Mouse (Mus musculus): ENCODE results near the gene Prkcd. TPM values are rescaled to one million over a fixed set of nuclear protein-coding genes. Genes with fewer than 3 reads are reported as not detected.
A peak's percentile ranks its signal among the peaks of the same experiment; 100 is the strongest.

Prkcd gene
- polyA plus RNA-seq, 1 experiment from 2014 or later: 20.6 TPM

DNA sequence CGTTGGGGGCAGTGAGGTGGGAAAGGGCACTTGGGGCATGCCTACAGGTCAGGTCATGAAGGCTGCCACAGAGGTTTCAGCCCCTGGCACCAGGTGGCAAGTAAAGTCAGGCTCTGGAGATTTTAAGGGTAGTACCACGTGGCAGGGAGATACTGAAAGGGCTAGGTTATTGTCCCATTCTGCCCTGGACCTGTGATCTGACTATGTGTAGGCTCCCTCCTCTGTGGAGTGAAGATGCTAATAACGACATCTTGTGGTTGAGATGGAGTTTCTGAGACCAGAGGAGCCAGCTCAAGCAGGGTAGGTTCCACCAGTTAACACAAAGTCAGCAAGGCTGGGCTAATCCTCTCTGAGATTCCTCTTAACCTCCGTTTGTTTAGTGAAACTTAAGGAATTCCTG, 3.8 kb upstream of the Prkcd start:
- H3K27ac ChIP-seq (ENCODE audit: low read depth, low read length): no peak overlapping the region
- 0 out of 2 replicates have a peak, but pooled peaks cover 2% of the 10 kb centered on the region for H3K4me1 ChIP-seq (ENCODE audit: control insufficient read depth, insufficient read depth, low read length)
- no peak overlapping the region for H3K4me2 ChIP-seq (ENCODE audit: low read depth, low read length)
- no peaks in the 10 kb centered on the region for H3K9me3 ChIP-seq (ENCODE audit: control insufficient read depth, low read length)
- no peaks in the 10 kb centered on the region for H3K36me3 ChIP-seq (ENCODE audit: control insufficient read depth, insufficient read depth, low read length)
- H3K4me3 ChIP-seq (ENCODE audit: low read depth, low read length): no peak overlapping the region
- H3K9ac ChIP-seq (replicated peaks; ENCODE audit: low read depth, low read length): no peak overlapping the region
- 62% methylated on average over 4 of the region's 4 CpGs for WGBS
- ATAC-seq (ENCODE audit: low read depth): no peak
- no peaks in the 10 kb centered on the region for H3K27me3 ChIP-seq (ENCODE audit: control insufficient read depth, insufficient read depth, low read length)

DNA sequence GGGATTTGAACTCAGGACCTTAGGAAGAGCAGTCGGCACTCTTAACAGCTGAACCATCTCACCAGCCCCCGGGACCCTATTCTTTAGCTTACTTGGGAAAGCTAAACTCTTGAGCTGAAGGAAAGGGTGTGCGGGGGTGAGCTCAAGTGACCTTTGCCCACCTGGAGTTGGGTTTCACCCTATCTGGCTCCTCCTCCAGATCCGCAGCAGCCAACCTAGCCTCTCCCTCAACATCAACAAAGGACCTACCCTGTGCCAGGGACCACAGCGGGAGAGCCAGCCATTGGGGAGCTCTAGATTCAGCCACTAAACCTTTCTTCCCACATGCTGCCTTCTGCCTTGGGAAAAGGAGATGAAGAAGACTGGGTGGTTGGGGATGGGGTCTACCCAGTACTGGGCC, 2.2 kb upstream of the Prkcd start:
- no peak for ATAC-seq (ENCODE audit: low read depth)
- H3K36me3 ChIP-seq (ENCODE audit: control insufficient read depth, insufficient read depth, low read length): no peaks in the 10 kb centered on the region
- no peaks in the 10 kb centered on the region for H3K27me3 ChIP-seq (ENCODE audit: control insufficient read depth, insufficient read depth, low read length)
- no peaks in the 10 kb centered on the region for H3K9me3 ChIP-seq (ENCODE audit: control insufficient read depth, low read length)
- H3K27ac ChIP-seq (ENCODE audit: low read depth, low read length): no peak overlapping the region
- 93% methylated on average over 5 of the region's 5 CpGs for WGBS
- H3K4me2 ChIP-seq (ENCODE audit: low read depth, low read length): no peak overlapping the region
- H3K4me1 ChIP-seq (ENCODE audit: control insufficient read depth, insufficient read depth, low read length): 0 out of 2 replicates have a peak, but pooled peaks cover 2% of the 10 kb centered on the region
- no peak overlapping the region for H3K4me3 ChIP-seq (ENCODE audit: low read depth, low read length)
- no peak overlapping the region for H3K9ac ChIP-seq (replicated peaks; ENCODE audit: low read depth, low read length)

DNA sequence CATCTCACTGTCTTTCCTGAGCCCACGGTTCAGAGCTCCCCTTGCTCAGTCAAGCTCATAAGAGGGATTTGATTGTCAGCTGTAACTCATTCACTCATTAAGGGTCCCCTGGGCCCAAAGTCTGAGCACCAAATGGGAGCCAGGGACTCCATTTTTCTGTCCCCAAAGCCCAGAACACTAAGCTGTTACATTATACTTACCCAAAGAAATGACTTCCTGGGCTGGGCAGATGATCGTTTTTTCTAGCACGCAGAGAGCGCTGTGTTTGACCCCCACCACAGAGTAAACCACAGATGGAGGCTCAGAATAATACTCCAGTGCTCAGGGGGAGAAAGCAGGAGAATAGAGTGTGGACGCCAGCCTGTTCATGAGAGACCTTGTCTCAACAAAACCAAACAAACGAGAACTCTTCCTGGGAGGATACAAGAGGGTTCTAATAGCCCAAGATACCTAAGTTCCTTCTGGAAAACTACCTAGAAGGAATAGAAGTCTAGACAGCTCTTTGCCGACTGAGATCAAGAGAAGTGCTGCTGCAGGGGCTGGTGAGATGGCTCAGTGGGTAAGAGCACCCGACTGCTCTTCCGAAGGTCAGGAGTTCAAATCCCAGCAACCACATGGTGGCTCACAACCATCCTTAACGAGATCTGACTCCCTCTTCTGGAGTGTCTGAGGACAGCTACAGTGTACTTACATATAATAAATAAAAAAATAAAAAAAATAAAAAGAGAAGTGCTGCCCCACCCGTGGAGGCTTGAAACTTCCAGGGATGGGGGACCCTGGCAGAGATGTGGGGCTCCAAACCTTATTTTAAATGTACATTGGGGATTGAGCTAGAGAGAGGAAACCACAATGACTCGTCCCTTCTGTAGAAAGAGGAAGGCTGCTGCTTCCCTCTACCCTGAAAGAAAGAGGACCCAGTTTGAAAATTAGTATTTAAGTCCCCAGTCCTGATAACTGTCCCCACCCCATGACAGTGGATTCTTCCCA, 1.0 kb upstream of the Prkcd start:
- H3K4me3 ChIP-seq (ENCODE audit: low read depth, low read length): no peak overlapping the region; the same call in 1 of the 2 replicates
- H3K9me3 ChIP-seq (ENCODE audit: control insufficient read depth, low read length): no peaks in the 10 kb centered on the region
- H3K36me3 ChIP-seq (ENCODE audit: control insufficient read depth, insufficient read depth, low read length): no peaks in the 10 kb centered on the region
- 0 out of 2 replicates have a peak, but pooled peaks cover 2% of the 10 kb centered on the region for H3K4me1 ChIP-seq (ENCODE audit: control insufficient read depth, insufficient read depth, low read length)
- H3K9ac ChIP-seq (replicated peaks; ENCODE audit: low read depth, low read length): no peak overlapping the region
- ATAC-seq (ENCODE audit: low read depth): no peak; the same call in 1 of the 2 replicates
- H3K4me2 ChIP-seq (ENCODE audit: low read depth, low read length): peak overlapping the region; percentile 57; the same call in 1 of the 2 replicates
- no peaks in the 10 kb centered on the region for H3K27me3 ChIP-seq (ENCODE audit: control insufficient read depth, insufficient read depth, low read length)
- no peak overlapping the region for H3K27ac ChIP-seq (ENCODE audit: low read depth, low read length)
- 47% methylated on average over 12 of the region's 12 CpGs for WGBS

- H3K27me3 ChIP-seq (ENCODE audit: control insufficient read depth, insufficient read depth, low read length): no peaks in the 10 kb centered on the region
- H3K27ac ChIP-seq (ENCODE audit: low read depth, low read length): no peak overlapping the region
- under 1% methylated on average over 39 of the region's 39 CpGs for WGBS
Measured at GRCm38 (mm10) chr14:30625131-30625807, 741 bp downstream of the Prkcd start.

DNA sequence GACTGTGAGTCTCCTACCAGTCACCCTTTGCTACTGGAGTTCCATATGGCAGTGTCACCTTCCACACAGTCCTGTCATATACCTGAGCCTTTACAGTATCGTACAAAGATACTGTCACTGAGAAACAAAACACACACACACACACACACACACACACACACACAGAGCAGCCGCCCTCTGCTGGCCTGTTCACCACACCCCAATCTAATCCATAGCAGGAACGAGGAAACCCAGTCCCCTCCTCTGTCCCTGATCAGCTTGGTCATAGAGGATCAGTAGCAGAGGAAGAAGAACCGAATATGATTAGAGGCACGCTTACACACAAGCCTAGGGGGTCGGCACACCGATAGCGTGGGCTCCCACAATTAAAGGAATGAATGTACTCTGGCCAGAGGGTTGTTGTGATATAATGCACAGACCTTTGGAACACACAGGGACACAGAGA, 1.7 kb downstream of the Prkcd start:
- 55% methylated on average over 8 of the region's 8 CpGs for WGBS
- Histone ChIP-seq H3K9ac (replicated peaks; ENCODE audit: low read depth, low read length) (0 out of 2 replicates have a peak overlapping the region, but pooled peaks have one; percentile 7), H3K27me3 (ENCODE audit: control insufficient read depth, insufficient read depth, low read length) (no peaks in the 10 kb centered on the region), H3K27ac (ENCODE audit: low read depth, low read length) (no peak overlapping the region), H3K9me3 (ENCODE audit: control insufficient read depth, low read length) (no peaks in the 10 kb centered on the region), H3K36me3 (ENCODE audit: control insufficient read depth, insufficient read depth, low read length) (no peaks in the 10 kb centered on the region), H3K4me2 (ENCODE audit: low read depth, low read length) (peak overlapping the region; percentile 57), H3K4me3 (ENCODE audit: low read depth, low read length) (peak overlapping the region; percentile 47), H3K4me1 (ENCODE audit: control insufficient read depth, insufficient read depth, low read length) (0 out of 2 replicates have a peak, but pooled peaks cover 2% of the 10 kb centered on the region)
- ATAC-seq (ENCODE audit: low read depth): no peak

More at GRCm38 (mm10) chr14:30625131-30625807, 741 bp downstream of the Prkcd start:
- ATAC-seq (ENCODE audit: low read depth): peak; percentile 25; the same call in 1 of the 2 replicates
- H3K4me3 ChIP-seq (ENCODE audit: low read depth, low read length): peak overlapping the region; percentile 47
- H3K36me3 ChIP-seq (ENCODE audit: control insufficient read depth, insufficient read depth, low read length): no peaks in the 10 kb centered on the region
- peak overlapping the region; percentile 39 for H3K9ac ChIP-seq (replicated peaks; ENCODE audit: low read depth, low read length)
- 0 out of 2 replicates have a peak, but pooled peaks cover 2% of the 10 kb centered on the region for H3K4me1 ChIP-seq (ENCODE audit: control insufficient read depth, insufficient read depth, low read length)
- H3K4me2 ChIP-seq (ENCODE audit: low read depth, low read length): peak overlapping the region; percentile 57
- H3K9me3 ChIP-seq (ENCODE audit: control insufficient read depth, low read length): no peaks in the 10 kb centered on the region

GRCm38 (mm10) chr14:30622556-30622955, 3.5 kb downstream of the Prkcd start:
- no peak overlapping the region for H3K4me3 ChIP-seq (ENCODE audit: low read depth, low read length)
- no peaks in the 10 kb centered on the region for H3K27me3 ChIP-seq (ENCODE audit: control insufficient read depth, insufficient read depth, low read length)
- H3K4me2 ChIP-seq (ENCODE audit: low read depth, low read length): no peak overlapping the region
- 94% methylated on average over 8 of the region's 8 CpGs for WGBS
- no peaks in the 10 kb centered on the region for H3K9me3 ChIP-seq (ENCODE audit: control insufficient read depth, low read length)
- H3K27ac ChIP-seq (ENCODE audit: low read depth, low read length): no peak overlapping the region
- no peaks in the 10 kb centered on the region for H3K36me3 ChIP-seq (ENCODE audit: control insufficient read depth, insufficient read depth, low read length)
- 0 out of 2 replicates have a peak, but pooled peaks cover 2% of the 10 kb centered on the region for H3K4me1 ChIP-seq (ENCODE audit: control insufficient read depth, insufficient read depth, low read length)
- ATAC-seq (ENCODE audit: low read depth): no peak
- no peak overlapping the region for H3K9ac ChIP-seq (replicated peaks; ENCODE audit: low read depth, low read length)

GRCm38 (mm10) chr14:30622130-30622529, 3.9 kb downstream of the Prkcd start:
- Histone ChIP-seq H3K27ac (ENCODE audit: low read depth, low read length) (no peak overlapping the region), H3K9ac (replicated peaks; ENCODE audit: low read depth, low read length) (no peak overlapping the region), H3K9me3 (ENCODE audit: control insufficient read depth, low read length) (no peaks in the 10 kb centered on the region), H3K27me3 (ENCODE audit: control insufficient read depth, insufficient read depth, low read length) (no peaks in the 10 kb centered on the region), H3K4me2 (ENCODE audit: low read depth, low read length) (no peak overlapping the region), H3K4me1 (ENCODE audit: control insufficient read depth, insufficient read depth, low read length) (0 out of 2 replicates have a peak, but pooled peaks cover 2% of the 10 kb centered on the region), H3K4me3 (ENCODE audit: low read depth, low read length) (no peak overlapping the region), H3K36me3 (ENCODE audit: control insufficient read depth, insufficient read depth, low read length) (no peaks in the 10 kb centered on the region)
- ATAC-seq (ENCODE audit: low read depth): no peak
- 86% methylated on average over 7 of the region's 7 CpGs for WGBS

GRCm38 (mm10) chr14:30619982-30620578, 5.9 kb downstream of the Prkcd start:
- no peak for ATAC-seq (ENCODE audit: low read depth)
- H3K9me3 ChIP-seq (ENCODE audit: control insufficient read depth, low read length): no peaks in the 10 kb centered on the region
- 85% methylated on average over 7 of the region's 7 CpGs for WGBS
- no peaks in the 10 kb centered on the region for H3K27me3 ChIP-seq (ENCODE audit: control insufficient read depth, insufficient read depth, low read length)
- 0 out of 2 replicates have a peak, but pooled peaks cover 2% of the 10 kb centered on the region for H3K4me1 ChIP-seq (ENCODE audit: control insufficient read depth, insufficient read depth, low read length)
- H3K27ac ChIP-seq (ENCODE audit: low read depth, low read length): no peak overlapping the region
- H3K9ac ChIP-seq (replicated peaks; ENCODE audit: low read depth, low read length): no peak overlapping the region
- H3K36me3 ChIP-seq (ENCODE audit: control insufficient read depth, insufficient read depth, low read length): no peaks in the 10 kb centered on the region
- no peak overlapping the region for H3K4me3 ChIP-seq (ENCODE audit: low read depth, low read length)
- no peak overlapping the region for H3K4me2 ChIP-seq (ENCODE audit: low read depth, low read length)
